Mouse (Mus musculus) kidney, embryonic 16.5 days (tissue): ENCODE results near the gene Dgki. TPM values are rescaled to one million over a fixed set of nuclear protein-coding genes. Genes with fewer than 3 reads are reported as not detected.
A peak's percentile ranks its signal among the peaks of the same experiment; 100 is the strongest.

ENCODE experiments used
- ATAC-seq: fragments of 200-750 bp; cut with Nextera tagmentation; 2 replicates; pipeline ENCODE4 v1.8.0; 2017; ENCODE audit warnings: moderate TSS enrichment; ENCODE audit not compliant: low FRiP score, low TSS enrichment
- H3K27ac ChIP-seq: fragments of 300-500 bp; sonication (generic); 2 replicates; pipeline ENCODE4 v1.5.1; 2014; ENCODE audit warnings: low read length
- H3K27me3 ChIP-seq: fragments of 300-500 bp; sonication (generic); 2 replicates; pipeline ENCODE4 v1.6.1; 2014; ENCODE audit warnings: low read length, control low read depth, mixed read lengths; ENCODE audit not compliant: insufficient read depth
- H3K36me3 ChIP-seq: fragments of 300-500 bp; sonication (generic); 2 replicates; pipeline ENCODE4 v1.6.1; 2014; ENCODE audit warnings: low read length, control low read depth, mixed read lengths; ENCODE audit not compliant: insufficient read depth
- H3K4me1 ChIP-seq: fragments of 300-500 bp; sonication (generic); 2 replicates; pipeline ENCODE4 v1.6.1; 2014; ENCODE audit warnings: low read length, control low read depth, mixed read lengths; ENCODE audit not compliant: insufficient read depth
- H3K4me2 ChIP-seq: fragments of 300-500 bp; sonication (generic); replicated peaks from 2 replicates; pipeline ENCODE4 v1.6.1; 2014; ENCODE audit warnings: low read depth, low read length
- H3K4me3 ChIP-seq: fragments of 300-500 bp; sonication (generic); 2 replicates; pipeline ENCODE4 v1.5.1; 2014; ENCODE audit warnings: mild to moderate bottlenecking, low read length
- H3K9ac ChIP-seq: fragments of 300-500 bp; sonication (generic); replicated peaks from 2 replicates; pipeline ENCODE4 v1.6.1; 2014; ENCODE audit warnings: low read length
- H3K9me3 ChIP-seq: fragments of 300-500 bp; sonication (generic); 2 replicates; pipeline ENCODE4 v1.6.1; 2016; ENCODE audit warnings: low read length, control low read depth
- WGBS: fragments of 180-500 bp; shearing (Covaris S2); extraction: QIAGEN DNeasy Blood & Tissue Kit; methylation state at CpG from one replicate; pipeline ENCODE4 v1.1.7; 2014; 5-methylcytosine and 5-hydroxymethylcytosine counted together
- polyA plus RNA-seq: library from polyadenylated mRNA; unstranded; fragments of >200 nt; fragmentation: Nextera tagmentation; extraction: Ambion mirVana; gene quantifications from 2 replicates; pipeline ENCODE4 v1.2.1, GENCODE M21; 2015

The Dgki gene
- polyA plus RNA-seq, 1 experiment from 2014 or later, result 0.74 TPM

GRCm38 (mm10) chr6:37097356-37098155, 202.4 kb downstream of the Dgki start:
- Histone ChIP-seq H3K27ac (no peak overlapping the region), H3K4me3 (no peak overlapping the region), H3K9ac (no peak overlapping the region), H3K9me3 (no peaks in the 10 kb centered on the region), H3K4me2 (0 out of 2 replicates have a peak overlapping the region, but pooled peaks have one; percentile 33), H3K27me3 (no peaks in the 10 kb centered on the region), H3K4me1 (no peaks in the 10 kb centered on the region; the same call in 1 of the 2 replicates), H3K36me3 (no peaks in the 10 kb centered on the region)
- 49% methylated on average over 18 of the region's 18 CpGs for WGBS
- 0 out of 2 replicates have a peak, but pooled peaks have one; percentile 78 for ATAC-seq

- no peak overlapping the region for H3K9ac ChIP-seq
- WGBS, result 33% methylated on average over 12 of the region's 12 CpGs
Measured at GRCm38 (mm10) chr6:37096840-37097305, 203.1 kb downstream of the Dgki start.

GRCm38 (mm10) chr6:37089148-37090111, 210.6 kb downstream of the Dgki start:
- ATAC-seq, result peak; percentile 27; the same call in 1 of the 2 replicates
- Histone ChIP-seq H3K4me1 (peaks cover 6% of the 10 kb centered on the region), H3K4me2 (no peak overlapping the region), H3K27me3 (no peaks in the 10 kb centered on the region), H3K36me3 (no peaks in the 10 kb centered on the region), H3K9ac (no peak overlapping the region), H3K4me3 (no peak overlapping the region), H3K9me3 (no peaks in the 10 kb centered on the region), H3K27ac (no peak overlapping the region)
- 33% methylated on average over 8 of the region's 8 CpGs for WGBS

More at GRCm38 (mm10) chr6:37096840-37097305, 203.1 kb downstream of the Dgki start:
- peak overlapping the region; percentile 33; the same call in 1 of the 2 replicates for H3K4me2 ChIP-seq
- no peak overlapping the region for H3K27ac ChIP-seq
- no peaks in the 10 kb centered on the region for H3K9me3 ChIP-seq
- H3K4me3 ChIP-seq, result no peak overlapping the region
- no peaks in the 10 kb centered on the region for H3K36me3 ChIP-seq
- no peaks in the 10 kb centered on the region; the same call in 1 of the 2 replicates for H3K4me1 ChIP-seq
- peak; percentile 71; the same call in 1 of the 2 replicates for ATAC-seq
- no peaks in the 10 kb centered on the region for H3K27me3 ChIP-seq

- no peak overlapping the region for H3K9ac ChIP-seq
- H3K4me3 ChIP-seq, result no peak overlapping the region
- no peaks in the 10 kb centered on the region for H3K9me3 ChIP-seq
- H3K4me2 ChIP-seq, result no peak overlapping the region
- H3K27ac ChIP-seq, result no peak overlapping the region
- no peaks in the 10 kb centered on the region for H3K36me3 ChIP-seq
- no peak for ATAC-seq
- H3K4me1 ChIP-seq, result no peaks in the 10 kb centered on the region
- no peaks in the 10 kb centered on the region for H3K27me3 ChIP-seq
- 91% methylated on average over 3 of the region's 3 CpGs for WGBS
Measured at GRCm38 (mm10) chr6:37082990-37083389, 217.0 kb downstream of the Dgki start.

GRCm38 (mm10) chr6:37072401-37073016, 227.5 kb downstream of the Dgki start:
- Histone ChIP-seq H3K4me1 (peaks cover 15% of the 10 kb centered on the region), H3K9me3 (no peaks in the 10 kb centered on the region), H3K9ac (no peak overlapping the region), H3K4me2 (no peak overlapping the region), H3K27ac (no peak overlapping the region), H3K4me3 (no peak overlapping the region), H3K27me3 (no peaks in the 10 kb centered on the region), H3K36me3 (no peaks in the 10 kb centered on the region)
- no peak for ATAC-seq
- WGBS, result 48% methylated on average over 9 of the region's 9 CpGs

GRCm38 (mm10) chr6:37069836-37070600, 230.0 kb downstream of the Dgki start:
- Histone ChIP-seq H3K36me3 (no peaks in the 10 kb centered on the region), H3K9ac (no peak overlapping the region), H3K9me3 (no peaks in the 10 kb centered on the region), H3K27ac (no peak overlapping the region), H3K27me3 (no peaks in the 10 kb centered on the region), H3K4me3 (no peak overlapping the region), H3K4me1 (peaks cover 15% of the 10 kb centered on the region), H3K4me2 (no peak overlapping the region)
- 33% methylated on average over 14 of the region's 14 CpGs for WGBS
- peak; percentile 59 for ATAC-seq

- 88% methylated on average over 6 of the region's 6 CpGs for WGBS
- Histone ChIP-seq H3K4me3 (no peak overlapping the region), H3K4me1 (peaks cover 24% of the 10 kb centered on the region), H3K27me3 (no peaks in the 10 kb centered on the region), H3K4me2 (no peak overlapping the region), H3K9ac (no peak overlapping the region), H3K9me3 (no peaks in the 10 kb centered on the region), H3K27ac (no peak overlapping the region), H3K36me3 (no peaks in the 10 kb centered on the region)
- ATAC-seq, result no peak
Measured at GRCm38 (mm10) chr6:37068737-37069136, 231.2 kb downstream of the Dgki start.

- WGBS, result 95% methylated on average over 1 of the region's 1 CpGs
- ATAC-seq, result no peak
- no peaks in the 10 kb centered on the region for H3K36me3 ChIP-seq
Measured at GRCm38 (mm10) chr6:37067357-37067756, 232.6 kb downstream of the Dgki start.

More at GRCm38 (mm10) chr6:37067357-37067756, 232.6 kb downstream of the Dgki start:
- Histone ChIP-seq H3K4me1 (peaks cover 25% of the 10 kb centered on the region), H3K9me3 (no peaks in the 10 kb centered on the region), H3K27ac (no peak overlapping the region), H3K27me3 (no peaks in the 10 kb centered on the region), H3K4me2 (no peak overlapping the region), H3K9ac (no peak overlapping the region), H3K4me3 (no peak overlapping the region)
